Mouse (Mus musculus): ENCODE measurements around the gene Pdzk1ip1.

Pdzk1ip1 gene

DNA sequence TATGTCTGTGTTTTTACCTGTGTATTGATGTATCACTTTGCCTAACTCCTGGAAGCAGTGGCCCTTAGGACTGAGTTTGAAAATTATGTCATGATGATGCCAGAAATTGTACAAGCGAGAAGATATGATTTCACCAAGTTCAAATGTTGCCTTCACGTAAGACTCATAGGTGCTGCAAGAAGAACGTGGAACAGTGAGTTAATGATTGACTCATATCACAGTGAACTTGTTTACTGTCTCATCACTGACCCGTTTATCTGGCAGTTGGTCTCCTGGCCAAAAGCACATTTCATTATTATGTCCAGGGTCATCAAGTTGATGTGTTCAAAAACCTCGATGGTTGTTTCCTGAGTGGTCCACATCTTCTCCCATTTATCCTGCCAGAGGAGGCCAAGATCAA is 33.1 kb downstream of the Pdzk1ip1 start:
- DNase-seq (ENCODE audit: low read depth, low spot score): no peak

GRCm38 (mm10) chr4:115123507-115123906 is 35.0 kb downstream of the Pdzk1ip1 start:
- no peak for DNase-seq (ENCODE audit: low read depth, low spot score)

DNA sequence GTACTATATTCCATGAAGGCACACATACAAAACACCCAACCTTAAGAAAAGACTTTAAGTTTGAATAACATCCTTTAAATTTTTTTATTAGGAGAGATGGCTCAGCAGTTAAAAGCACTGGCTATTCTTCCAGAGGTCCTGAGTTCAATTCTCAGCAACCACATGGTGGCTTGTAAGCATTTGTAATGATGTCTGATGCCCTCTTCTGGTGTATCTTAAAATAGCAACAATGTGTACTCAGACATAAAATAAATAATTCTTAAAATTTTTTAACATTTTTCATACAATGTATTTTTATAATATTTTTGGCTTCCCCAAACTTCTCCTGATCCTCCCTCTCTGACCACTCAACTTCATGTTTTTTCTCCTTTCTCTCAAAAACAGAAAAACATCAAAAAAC is 36.2 kb downstream of the Pdzk1ip1 start:
- no peak for DNase-seq (ENCODE audit: low read depth, low spot score)

- DNase-seq (ENCODE audit: low read depth, low spot score): no peak
Observed at GRCm38 (mm10) chr4:115133085-115133484, 44.6 kb downstream of the Pdzk1ip1 start.

GRCm38 (mm10) chr4:115133621-115134295 is 45.2 kb downstream of the Pdzk1ip1 start, which contains the start of gene Cyp4x1:
Cyp4x1 (minus strand) TSS chr4:115134281.
- peak; percentile 68 for DNase-seq (ENCODE audit: low read depth, low spot score)

GRCm38 (mm10) chr4:115134296-115134630 is 45.8 kb downstream of the Pdzk1ip1 start:
- no peak for DNase-seq (ENCODE audit: low read depth, low spot score)
